ENCODE assay signal across 8 mouse cellular contexts in genomic region chr10:93162972-93163660, GRCm38 (mm10). TPM values are rescaled to one million over a fixed set of nuclear protein-coding genes. Genes with fewer than 3 reads are reported as not detected.
DNase-seq lines count a peak whose midpoint lies in the region; ATAC-seq and TF ChIP-seq lines count a peak whose summit lies in the region.
"Had no signal": no experiment of that assay in that cellular context is flagged by ENCODE, and none has a peak within 500 bp of the region (broad histone marks: within the 10 kb centered on the region; RNA-seq: fewer than 3 reads in every experiment).

No protein-coding gene starts in this region.

- no peak overlapping the region; the same call in 1 of the 2 replicates for H3K4me3 ChIP-seq in lung, embryonic 15.5 days
- H3K4me3 ChIP-seq in forebrain, embryonic 12.5 days (replicated peaks): peak overlapping the region; percentile 97; the same call in 1 of the 2 replicates
- H3K4me3 ChIP-seq in limb, embryonic 14.5 days (replicated peaks; ENCODE audit: low read length): no peak overlapping the region
- H3K4me3 ChIP-seq in stomach, embryonic 15.5 days (replicated peaks): no peak overlapping the region

- H3K9me3 ChIP-seq in lung, embryonic 15.5 days: no peaks in the 10 kb centered on the region
- H3K9me3 ChIP-seq in forebrain, embryonic 12.5 days: no peaks in the 10 kb centered on the region
- H3K9me3 ChIP-seq in limb, embryonic 14.5 days (ENCODE audit: control insufficient read depth, low read length): no peaks in the 10 kb centered on the region
- H3K9me3 ChIP-seq in stomach, embryonic 15.5 days: no peaks in the 10 kb centered on the region

- no peaks in the 10 kb centered on the region for H3K27me3 ChIP-seq in lung, embryonic 15.5 days
- H3K27me3 ChIP-seq in forebrain, embryonic 12.5 days: no peaks in the 10 kb centered on the region
- H3K27me3 ChIP-seq in limb, embryonic 14.5 days (ENCODE audit: control insufficient read depth, insufficient read depth, low read length): no peaks in the 10 kb centered on the region
- no peaks in the 10 kb centered on the region for H3K27me3 ChIP-seq in stomach, embryonic 15.5 days (replicated peaks)

- H3K9ac ChIP-seq in lung, embryonic 15.5 days: no peak overlapping the region
- H3K9ac ChIP-seq in forebrain, embryonic 12.5 days: no peak overlapping the region
- H3K9ac ChIP-seq in limb, embryonic 14.5 days (ENCODE audit: low read depth, low read length, severe bottlenecking): no peak overlapping the region
- no peak overlapping the region for H3K9ac ChIP-seq in stomach, embryonic 15.5 days

- H3K4me1 ChIP-seq in lung, embryonic 15.5 days: peaks cover 46% of the 10 kb centered on the region
- peaks cover 45% of the 10 kb centered on the region for H3K4me1 ChIP-seq in forebrain, embryonic 12.5 days
- H3K4me1 ChIP-seq in limb, embryonic 14.5 days (ENCODE audit: control insufficient read depth, insufficient read depth, low read length): peaks cover 20% of the 10 kb centered on the region
- H3K4me1 ChIP-seq in stomach, embryonic 15.5 days: peaks cover 24% of the 10 kb centered on the region

- TF ChIP-seq POLR2A in limb, embryonic 14.5 days (IDR thresholded peaks at IDR 0.05; ENCODE audit: borderline replicate concordance, extremely low read depth, insufficient read depth, insufficient read length): no peak

- peak overlapping the region; percentile 76; the same call in 1 of the 2 replicates for H3K4me2 ChIP-seq in lung, embryonic 15.5 days
- H3K4me2 ChIP-seq in forebrain, embryonic 12.5 days: peak overlapping the region; percentile 74
- H3K4me2 ChIP-seq in limb, embryonic 14.5 days (replicated peaks; ENCODE audit: low read depth, low read length, severe bottlenecking): peak overlapping the region; percentile 20; the same call in 1 of the 2 replicates
- H3K4me2 ChIP-seq in stomach, embryonic 15.5 days: peak overlapping the region; percentile 38

- no peaks in the 10 kb centered on the region for H3K36me3 ChIP-seq in lung, embryonic 15.5 days
- H3K36me3 ChIP-seq in forebrain, embryonic 12.5 days (replicated peaks): no peaks in the 10 kb centered on the region
- no peaks in the 10 kb centered on the region for H3K36me3 ChIP-seq in limb, embryonic 14.5 days (ENCODE audit: control insufficient read depth, insufficient read depth, low read length)
- no peaks in the 10 kb centered on the region for H3K36me3 ChIP-seq in stomach, embryonic 15.5 days

- no peak for DNase-seq in lung, postnatal 14 days
- no peak for DNase-seq in limb, embryonic 14.5 days (ENCODE audit: low spot score)
- DNase-seq in right cerebral cortex, adult 18-20 months: no peak
- DNase-seq: kidney, postnatal 14 days had no signal

- WGBS in lung, embryonic 15.5 days: 65% methylated on average over 7 of the region's 7 CpGs
- WGBS in forebrain, embryonic 12.5 days: 67% methylated on average over 7 of the region's 7 CpGs
- WGBS in limb, embryonic 14.5 days: 77% methylated on average over 7 of the region's 7 CpGs
- 67% methylated on average over 7 of the region's 7 CpGs for WGBS in stomach, embryonic 15.5 days

- ATAC-seq in lung, embryonic 15.5 days (ENCODE audit: borderline replicate concordance, extremely low read depth, low FRiP score, low TSS enrichment): no peak
- no peak for ATAC-seq in forebrain, embryonic 12.5 days (ENCODE audit: low FRiP score)
- no peak for ATAC-seq in limb, embryonic 14.5 days (ENCODE audit: low FRiP score, low read depth)
- ATAC-seq in stomach, embryonic 15.5 days (ENCODE audit: insufficient read depth, low FRiP score, low read depth): no peak
- ATAC-seq in cerebellum, adult (ENCODE audit: insufficient number of reproducible peaks, low FRiP score, low TSS enrichment): no peak

- H3K27ac ChIP-seq in lung, embryonic 15.5 days: no peak overlapping the region
- no peak overlapping the region for H3K27ac ChIP-seq in forebrain, embryonic 12.5 days
- H3K27ac ChIP-seq in limb, embryonic 14.5 days (replicated peaks; ENCODE audit: low read depth, low read length): no peak overlapping the region
- H3K27ac ChIP-seq in stomach, embryonic 15.5 days: no peak overlapping the region

RNA-seq across cellular contexts. Expression of gene Cdk17, which starts 2.4 kb away (rescaled TPM):
- 18.2 and 18.8 TPM in 2 replicates for polyA plus RNA-seq in lung, embryonic 15.5 days (2015; fragmentation: Nextera tagmentation; extraction: Ambion mirVana)
- 44.6 and 45.7 TPM in 2 replicates for polyA plus RNA-seq in forebrain, embryonic 12.5 days (2016; fragmentation: Nextera tagmentation; extraction: Ambion mirVana)
- 25.9 and 28.0 TPM in 2 replicates for polyA plus RNA-seq in limb, embryonic 14.5 days (2012; rRNA removed)
- polyA plus RNA-seq in limb, embryonic 14.5 days (2014; fragmentation: Nextera tagmentation; extraction: Ambion mirVana): 23.6 and 24.7 TPM in 2 replicates
- polyA plus RNA-seq in stomach, embryonic 15.5 days (2015; fragmentation: Nextera tagmentation; extraction: Ambion mirVana): 15.8 and 17.6 TPM in 2 replicates

Comparison
In these comparisons a context has a peak if more than half of its experiments do, and no peak if none do; other contexts are left out.
1. H3K4me2 ChIP-seq: peak in every context shown above with its lines; median percentile 76 in lung, embryonic 15.5 days; 74 in forebrain, embryonic 12.5 days; 38 in stomach, embryonic 15.5 days; 20 in limb, embryonic 14.5 days.